Mouse (Mus musculus) intestine, embryonic 15.5 days (tissue): ENCODE results near the gene Car5a. TPM values are rescaled to one million over a fixed set of nuclear protein-coding genes. Genes with fewer than 3 reads are reported as not detected.

Experiments
- ATAC-seq: fragments of 200-750 bp; cut with Nextera tagmentation; 2 replicates; pipeline ENCODE4 v1.8.0; 2017; ENCODE audit warnings: moderate TSS enrichment, moderate library complexity
- H3K27ac ChIP-seq: fragments of 300-500 bp; sonication (generic); 2 replicates; pipeline ENCODE4 v1.5.1; 2015; ENCODE audit warnings: mild to moderate bottlenecking, inconsistent platforms
- H3K27me3 ChIP-seq: fragments of 300-500 bp; sonication (generic); replicated peaks from 2 replicates; pipeline ENCODE4 v1.6.1; 2015; ENCODE audit warnings: inconsistent platforms
- H3K36me3 ChIP-seq: fragments of 300-500 bp; sonication (generic); 2 replicates; pipeline ENCODE4 v1.6.1; 2015; ENCODE audit warnings: inconsistent platforms
- H3K4me1 ChIP-seq: fragments of 300-500 bp; sonication (generic); replicated peaks from 2 replicates; pipeline ENCODE4 v1.6.1; 2015; ENCODE audit warnings: inconsistent platforms
- H3K4me2 ChIP-seq: fragments of 300-500 bp; sonication (generic); replicated peaks from 2 replicates; pipeline ENCODE4 v1.6.1; 2015; ENCODE audit warnings: mild to moderate bottlenecking, inconsistent platforms
- H3K4me3 ChIP-seq: fragments of 300-500 bp; sonication (generic); replicated peaks from 2 replicates; pipeline ENCODE4 v1.5.1; 2015; ENCODE audit warnings: inconsistent platforms
- H3K9ac ChIP-seq: fragments of 300-500 bp; sonication (generic); 2 replicates; pipeline ENCODE4 v1.6.1; 2015; ENCODE audit warnings: inconsistent platforms
- H3K9me3 ChIP-seq: fragments of 300-500 bp; sonication (generic); 2 replicates; pipeline ENCODE4 v1.6.1; 2016; ENCODE audit warnings: inconsistent platforms
- WGBS: fragments of 180-500 bp; shearing (Covaris S2); methylation state at CpG from one replicate; pipeline ENCODE4 v1.1.7; 2015; 5-methylcytosine and 5-hydroxymethylcytosine counted together
- polyA plus RNA-seq: library from polyadenylated mRNA; unstranded; fragments of >200 nt; fragmentation: Nextera tagmentation; extraction: Ambion mirVana; gene quantifications from 2 replicates; pipeline ENCODE4 v1.2.1, GENCODE M21; 2015

Car5a gene
- polyA plus RNA-seq, 1 experiment from 2014 or later = 0.21 TPM

- no peaks in the 10 kb centered on the region for H3K9me3 ChIP-seq
- no peak overlapping the region for H3K4me2 ChIP-seq
- H3K9ac ChIP-seq = no peak overlapping the region
- no peaks in the 10 kb centered on the region for H3K27me3 ChIP-seq
- 83% methylated on average over 8 of the region's 8 CpGs for WGBS
- H3K4me3 ChIP-seq = no peak overlapping the region
- H3K36me3 ChIP-seq = peaks cover 10% of the 10 kb centered on the region; the same call in 1 of the 2 replicates
- no peak overlapping the region for H3K27ac ChIP-seq
- no peak for ATAC-seq
- peaks cover 33% of the 10 kb centered on the region for H3K4me1 ChIP-seq
Measured at GRCm38 (mm10) chr8:121970225-121970624, 25.5 kb upstream of the Car5a start.

GRCm38 (mm10) chr8:121968542-121968941, 23.8 kb upstream of the Car5a start:
- WGBS = 48% methylated on average over 4 of the region's 4 CpGs
- Histone ChIP-seq H3K4me1 (peaks cover 33% of the 10 kb centered on the region), H3K27ac (no peak overlapping the region), H3K36me3 (no peaks in the 10 kb centered on the region), H3K4me3 (no peak overlapping the region), H3K4me2 (no peak overlapping the region), H3K27me3 (no peaks in the 10 kb centered on the region), H3K9me3 (no peaks in the 10 kb centered on the region), H3K9ac (no peak overlapping the region)
- no peak for ATAC-seq

- 30% methylated on average over 4 of the region's 4 CpGs for WGBS
- no peaks in the 10 kb centered on the region for H3K36me3 ChIP-seq
- ATAC-seq = no peak
- H3K4me3 ChIP-seq = no peak overlapping the region
- no peaks in the 10 kb centered on the region for H3K27me3 ChIP-seq
- H3K27ac ChIP-seq = 0 out of 2 replicates have a peak overlapping the region, but pooled peaks have one; percentile 38
- no peak overlapping the region for H3K4me2 ChIP-seq
- H3K9ac ChIP-seq = no peak overlapping the region
- H3K9me3 ChIP-seq = no peaks in the 10 kb centered on the region
- H3K4me1 ChIP-seq = peaks cover 33% of the 10 kb centered on the region
Measured at GRCm38 (mm10) chr8:121967977-121968376, 23.3 kb upstream of the Car5a start.

GRCm38 (mm10) chr8:121966714-121967448, 22.2 kb upstream of the Car5a start:
- no peaks in the 10 kb centered on the region for H3K9me3 ChIP-seq
- H3K27ac ChIP-seq = peak overlapping the region; percentile 38
- no peak overlapping the region for H3K9ac ChIP-seq
- H3K4me1 ChIP-seq = peaks cover 33% of the 10 kb centered on the region
- peak overlapping the region; percentile 33; the same call in 1 of the 2 replicates for H3K4me2 ChIP-seq
- no peaks in the 10 kb centered on the region for H3K36me3 ChIP-seq
- WGBS = 61% methylated on average over 7 of the region's 7 CpGs
- no peak overlapping the region for H3K4me3 ChIP-seq
- H3K27me3 ChIP-seq = no peaks in the 10 kb centered on the region
- peak; percentile 85 for ATAC-seq

- H3K36me3 ChIP-seq = no peaks in the 10 kb centered on the region
- H3K9ac ChIP-seq = no peak overlapping the region
- H3K9me3 ChIP-seq = no peaks in the 10 kb centered on the region
- H3K27me3 ChIP-seq = no peaks in the 10 kb centered on the region
- no peak overlapping the region for H3K27ac ChIP-seq
- no peak overlapping the region for H3K4me3 ChIP-seq
- H3K4me2 ChIP-seq = no peak overlapping the region
- WGBS = 58% methylated on average over 5 of the region's 5 CpGs
- H3K4me1 ChIP-seq = peaks cover 33% of the 10 kb centered on the region
- ATAC-seq = no peak
Measured at GRCm38 (mm10) chr8:121966110-121966509, 21.4 kb upstream of the Car5a start.

- peaks cover 33% of the 10 kb centered on the region for H3K4me1 ChIP-seq
- ATAC-seq = no peak
- no peaks in the 10 kb centered on the region for H3K36me3 ChIP-seq
- 80% methylated on average over 8 of the region's 8 CpGs for WGBS
- H3K4me3 ChIP-seq = no peak overlapping the region
- H3K9me3 ChIP-seq = no peaks in the 10 kb centered on the region
- H3K27me3 ChIP-seq = no peaks in the 10 kb centered on the region
- no peak overlapping the region for H3K9ac ChIP-seq
- H3K4me2 ChIP-seq = no peak overlapping the region
- no peak overlapping the region for H3K27ac ChIP-seq
Measured at GRCm38 (mm10) chr8:121964716-121965512, 20.2 kb upstream of the Car5a start.

- WGBS = 77% methylated on average over 3 of the region's 3 CpGs
- H3K27ac ChIP-seq = no peak overlapping the region
- H3K27me3 ChIP-seq = no peaks in the 10 kb centered on the region
- no peak overlapping the region for H3K4me2 ChIP-seq
- H3K9ac ChIP-seq = no peak overlapping the region
- H3K4me1 ChIP-seq = peaks cover 23% of the 10 kb centered on the region
- H3K9me3 ChIP-seq = no peaks in the 10 kb centered on the region
- no peak for ATAC-seq
- no peaks in the 10 kb centered on the region for H3K36me3 ChIP-seq
- H3K4me3 ChIP-seq = no peak overlapping the region
Measured at GRCm38 (mm10) chr8:121962892-121963291, 18.2 kb upstream of the Car5a start.

GRCm38 (mm10) chr8:121958395-121958794, 13.7 kb upstream of the Car5a start:
- Histone ChIP-seq H3K4me2 (no peak overlapping the region), H3K36me3 (0 out of 2 replicates have a peak, but pooled peaks cover 2% of the 10 kb centered on the region), H3K9ac (no peak overlapping the region), H3K4me1 (0 out of 2 replicates have a peak, but pooled peaks cover 3% of the 10 kb centered on the region), H3K9me3 (no peaks in the 10 kb centered on the region), H3K4me3 (no peak overlapping the region), H3K27me3 (no peaks in the 10 kb centered on the region), H3K27ac (no peak overlapping the region)
- WGBS = 75% methylated on average over 1 of the region's 1 CpGs
- no peak; the same call in 1 of the 2 replicates for ATAC-seq

- Histone ChIP-seq H3K4me1 (peaks cover 14% of the 10 kb centered on the region), H3K27ac (no peak overlapping the region), H3K27me3 (no peaks in the 10 kb centered on the region), H3K4me2 (no peak overlapping the region), H3K9ac (no peak overlapping the region), H3K4me3 (no peak overlapping the region), H3K36me3 (0 out of 2 replicates have a peak, but pooled peaks cover 2% of the 10 kb centered on the region), H3K9me3 (no peaks in the 10 kb centered on the region)
- 72% methylated on average over 1 of the region's 1 CpGs for WGBS
- no peak for ATAC-seq
Measured at GRCm38 (mm10) chr8:121955825-121956500, 11.3 kb upstream of the Car5a start.

- Histone ChIP-seq H3K9ac (no peak overlapping the region), H3K4me2 (no peak overlapping the region), H3K36me3 (0 out of 2 replicates have a peak, but pooled peaks cover 2% of the 10 kb centered on the region), H3K4me3 (no peak overlapping the region), H3K27ac (no peak overlapping the region), H3K4me1 (peaks cover 14% of the 10 kb centered on the region), H3K9me3 (no peaks in the 10 kb centered on the region), H3K27me3 (no peaks in the 10 kb centered on the region)
- WGBS = 65% methylated on average over 10 of the region's 10 CpGs
- ATAC-seq = no peak
Measured at GRCm38 (mm10) chr8:121954981-121955555, 10.4 kb upstream of the Car5a start.

GRCm38 (mm10) chr8:121953821-121954545, 9.3 kb upstream of the Car5a start:
- no peaks in the 10 kb centered on the region for H3K27me3 ChIP-seq
- H3K4me3 ChIP-seq = no peak overlapping the region
- peaks cover 14% of the 10 kb centered on the region for H3K4me1 ChIP-seq
- H3K36me3 ChIP-seq = 0 out of 2 replicates have a peak, but pooled peaks cover 2% of the 10 kb centered on the region
- no peak overlapping the region for H3K27ac ChIP-seq
- no peak for ATAC-seq
- 69% methylated on average over 3 of the region's 3 CpGs for WGBS
- H3K4me2 ChIP-seq = no peak overlapping the region
- no peak overlapping the region for H3K9ac ChIP-seq
- no peaks in the 10 kb centered on the region for H3K9me3 ChIP-seq
